Mouse (Mus musculus) intestine, embryonic 14.5 days (tissue): Measurements from ENCODE around the gene Slc27a5. TPM values are rescaled to one million over a fixed set of nuclear protein-coding genes. Genes with fewer than 3 reads are reported as not detected.
A peak's percentile ranks its signal among the peaks of the same experiment; 100 is the strongest.

Experiments
- ATAC-seq: fragments of 200-750 bp; cut with Nextera tagmentation; replicated peaks from 2 replicates; pipeline ENCODE4 v1.8.0; 2017; ENCODE audit warnings: low read depth, moderate number of reproducible peaks, moderate TSS enrichment, moderate library complexity; ENCODE audit not compliant: low FRiP score, low TSS enrichment
- DNase-seq: peaks from one replicate; pipeline ENCODE4 v3.0.0-alpha.2; 2018; ENCODE audit warnings: low spot score
- H3K27ac ChIP-seq: fragments of 300-500 bp; sonication (generic); 2 replicates; pipeline ENCODE4 v1.5.1; 2014; ENCODE audit warnings: low read depth, mild to moderate bottlenecking, control low read depth
- H3K27me3 ChIP-seq: fragments of 300-500 bp; sonication (generic); replicated peaks from 2 replicates; pipeline ENCODE4 v1.6.1; 2014; ENCODE audit warnings: low read length, control low read depth; ENCODE audit not compliant: control insufficient read depth, insufficient read depth
- H3K36me3 ChIP-seq: fragments of 300-500 bp; sonication (generic); 2 replicates; pipeline ENCODE4 v1.6.1; 2014; ENCODE audit warnings: low read length, control low read depth; ENCODE audit not compliant: control insufficient read depth, insufficient read depth
- H3K4me1 ChIP-seq: fragments of 300-500 bp; sonication (generic); replicated peaks from 2 replicates; pipeline ENCODE4 v1.6.1; 2014; ENCODE audit warnings: low read length, control low read depth, mixed read lengths; ENCODE audit not compliant: control insufficient read depth, insufficient read depth
- H3K4me2 ChIP-seq: fragments of 300-500 bp; sonication (generic); 2 replicates; pipeline ENCODE4 v1.6.1; 2014; ENCODE audit warnings: low read length
- H3K4me3 ChIP-seq: fragments of 300-500 bp; sonication (generic); 2 replicates; pipeline ENCODE4 v1.5.1; 2014; ENCODE audit warnings: low read depth, low read length, control low read depth, mixed read lengths
- H3K9ac ChIP-seq: fragments of 300-500 bp; sonication (generic); 2 replicates; pipeline ENCODE4 v1.6.1; 2014; ENCODE audit warnings: mild to moderate bottlenecking, low read length
- H3K9me3 ChIP-seq: fragments of 300-500 bp; sonication (generic); 2 replicates; pipeline ENCODE4 v1.6.1; 2016; ENCODE audit warnings: low read length, control low read depth; ENCODE audit not compliant: control insufficient read depth
- WGBS: fragments of 180-500 bp; shearing (Covaris S2); extraction: QIAGEN DNeasy Blood & Tissue Kit; methylation state at CpG from one replicate; pipeline ENCODE4 v1.1.7; 2014; 5-methylcytosine and 5-hydroxymethylcytosine counted together
- polyA plus RNA-seq: library from polyadenylated mRNA; unstranded; fragments of >200 nt; fragmentation: Nextera tagmentation; extraction: Ambion mirVana; gene quantifications from 2 replicates; pipeline ENCODE4 v1.2.1, GENCODE M21; 2014

The Slc27a5 gene
- 0.38 TPM in 1 of 2 replicates, not detected in the other for polyA plus RNA-seq

DNA sequence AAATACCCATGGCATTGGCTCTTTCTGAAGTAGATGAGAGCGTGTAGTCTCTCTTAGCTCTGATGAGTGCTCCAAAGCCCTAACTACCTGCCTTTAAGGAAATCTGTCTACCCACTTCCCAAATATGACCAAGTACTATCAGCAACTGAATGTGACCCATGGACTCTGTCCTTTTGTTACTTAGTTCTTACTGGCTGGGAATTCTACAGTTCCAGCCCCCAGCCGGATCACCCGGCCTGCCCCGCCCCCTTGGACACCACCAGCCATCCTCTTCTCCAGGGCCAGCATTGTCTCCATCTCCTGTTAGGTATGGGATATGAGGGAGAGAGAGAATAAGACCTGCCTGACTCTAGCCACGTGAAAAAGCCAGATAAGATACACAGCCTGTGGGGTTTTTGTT lies at the start of gene Slc27a5:
Gene Slc27a5, minus strand, starts transcription at position 140 of the 400 bp plus-strand sequence.
- H3K9ac ChIP-seq: no peak within 1 kb of the TSS
- no peak within 1 kb of the TSS for H3K4me2 ChIP-seq
- H3K9me3 ChIP-seq: no peaks in the 10 kb centered on the region
- no peak within 1 kb of the TSS for H3K4me3 ChIP-seq
- H3K27ac ChIP-seq: no peak within 1 kb of the TSS
- H3K27me3 ChIP-seq: no peaks in the 10 kb centered on the region
- 77% methylated on average over 5 of the region's 5 CpGs for WGBS
- no peak for ATAC-seq
- no peaks in the 10 kb centered on the region for H3K36me3 ChIP-seq
- DNase-seq: no peak
- H3K4me1 ChIP-seq: no peaks in the 10 kb centered on the region

DNA sequence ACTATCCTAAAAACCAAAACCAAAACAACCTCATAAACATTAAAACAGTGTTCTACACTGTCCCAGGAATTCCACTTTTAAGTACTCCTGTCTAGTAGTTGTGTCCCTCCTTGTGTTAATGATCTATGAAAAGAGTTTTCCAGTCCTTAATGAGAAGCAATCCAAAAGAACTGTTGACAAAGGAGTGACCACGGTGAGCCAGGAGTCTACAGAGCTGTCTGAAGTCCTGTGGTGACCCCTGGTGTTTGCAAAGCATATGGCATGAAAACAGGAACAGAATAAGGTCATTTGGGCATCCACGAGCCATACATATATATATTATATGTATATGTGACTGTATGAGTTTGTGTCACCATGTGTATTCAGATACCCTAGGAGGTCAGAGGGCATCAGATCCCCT lies 48.1 kb upstream of the Slc27a5 start:
- peaks cover 7% of the 10 kb centered on the region; the same call in 1 of the 2 replicates for H3K4me1 ChIP-seq
- no peak overlapping the region for H3K27ac ChIP-seq
- H3K4me2 ChIP-seq: no peak overlapping the region
- 9% methylated on average over 2 of the region's 2 CpGs for whole genome bisulfite sequencing
- no peaks in the 10 kb centered on the region for H3K36me3 ChIP-seq
- no peak overlapping the region for H3K4me3 ChIP-seq
- H3K9me3 ChIP-seq: peaks cover 6% of the 10 kb centered on the region; the same call in 1 of the 2 replicates
- peak; percentile 80 for DNase-seq
- ATAC-seq: peak; percentile 44; the same call in 1 of the 2 replicates
- H3K27me3 ChIP-seq: peaks cover 42% of the 10 kb centered on the region
- no peak overlapping the region for H3K9ac ChIP-seq

DNA sequence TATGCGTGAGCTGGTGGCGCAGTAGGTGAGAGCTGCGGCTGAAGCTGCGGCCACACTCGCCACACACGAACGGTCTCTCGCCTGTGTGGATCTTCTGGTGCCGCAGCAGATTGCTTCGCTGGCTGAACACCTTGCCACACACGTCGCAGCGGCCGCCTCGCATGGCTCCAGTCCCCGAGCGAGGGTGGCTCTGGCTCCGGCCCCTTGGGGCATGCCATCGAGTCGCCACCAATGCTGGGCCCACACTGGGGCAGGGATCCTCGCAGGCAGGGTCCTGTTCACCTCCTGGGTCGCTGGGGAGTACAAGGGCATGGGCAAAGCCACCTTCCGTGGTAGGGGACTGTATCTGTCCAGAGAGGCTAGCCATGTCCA lies 46.2 kb upstream of the Slc27a5 start:
- 5% methylated on average over 23 of the region's 23 CpGs for WGBS
- Histone ChIP-seq H3K36me3 (no peaks in the 10 kb centered on the region), H3K27ac (no peak overlapping the region), H3K4me2 (peak overlapping the region; percentile 92), H3K27me3 (peaks cover 42% of the 10 kb centered on the region), H3K4me1 (peaks cover 8% of the 10 kb centered on the region), H3K4me3 (peak overlapping the region; percentile 49), H3K9me3 (peaks cover 6% of the 10 kb centered on the region; the same call in 1 of the 2 replicates), H3K9ac (peak overlapping the region; percentile 56)
- no peak for DNase-seq
- ATAC-seq: no peak

DNA sequence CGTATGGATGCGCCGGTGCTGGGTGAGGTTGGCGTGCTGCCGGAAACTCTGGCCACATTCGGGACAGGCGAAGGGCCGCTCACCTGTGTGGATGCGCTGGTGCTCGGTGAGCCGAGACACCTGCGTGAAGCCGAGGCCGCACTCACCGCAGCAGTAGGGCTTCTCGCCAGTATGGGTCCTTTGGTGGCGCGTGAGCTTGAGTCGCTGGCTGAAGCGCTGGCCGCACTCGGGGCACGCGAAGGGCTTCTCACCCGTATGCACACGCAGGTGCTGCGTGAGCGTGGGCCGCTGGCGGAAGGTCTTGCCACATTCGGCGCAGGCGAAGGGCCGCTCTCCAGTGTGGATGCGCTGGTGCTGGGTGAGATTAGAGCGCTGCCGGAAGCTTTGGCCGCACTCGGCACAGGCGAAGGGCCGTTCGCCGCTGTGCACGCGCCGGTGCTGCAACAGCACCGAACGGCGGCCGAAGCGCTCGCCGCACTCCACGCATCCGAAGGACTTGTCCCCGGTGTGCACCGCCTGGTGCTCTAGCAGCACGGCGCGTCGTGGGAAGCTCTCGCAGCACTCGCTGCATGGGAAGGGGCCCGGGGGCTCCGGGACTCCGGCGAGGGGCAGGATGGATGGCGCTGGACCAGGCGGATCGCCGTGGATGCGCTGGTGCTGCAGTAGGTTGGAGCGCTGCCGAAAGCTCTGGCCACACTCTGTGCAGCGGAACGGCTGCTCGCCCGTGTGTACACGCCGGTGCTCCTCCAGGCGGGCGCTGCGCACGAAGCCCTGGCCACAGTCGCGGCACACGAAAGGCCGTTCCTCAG lies 45.7 kb upstream of the Slc27a5 start:
- no peaks in the 10 kb centered on the region for H3K36me3 ChIP-seq
- peaks cover 6% of the 10 kb centered on the region; the same call in 1 of the 2 replicates for H3K9me3 ChIP-seq
- WGBS: 4% methylated on average over 86 of the region's 88 CpGs
- peaks cover 14% of the 10 kb centered on the region for H3K4me1 ChIP-seq
- peak overlapping the region; percentile 92 for H3K4me2 ChIP-seq
- 0 out of 2 replicates have a peak, but pooled peaks have one; percentile 13 for ATAC-seq
- peaks cover 42% of the 10 kb centered on the region for H3K27me3 ChIP-seq
- DNase-seq: peak; percentile 76
- H3K27ac ChIP-seq: no peak overlapping the region
- H3K9ac ChIP-seq: peak overlapping the region; percentile 56
- peak overlapping the region; percentile 49 for H3K4me3 ChIP-seq

DNA sequence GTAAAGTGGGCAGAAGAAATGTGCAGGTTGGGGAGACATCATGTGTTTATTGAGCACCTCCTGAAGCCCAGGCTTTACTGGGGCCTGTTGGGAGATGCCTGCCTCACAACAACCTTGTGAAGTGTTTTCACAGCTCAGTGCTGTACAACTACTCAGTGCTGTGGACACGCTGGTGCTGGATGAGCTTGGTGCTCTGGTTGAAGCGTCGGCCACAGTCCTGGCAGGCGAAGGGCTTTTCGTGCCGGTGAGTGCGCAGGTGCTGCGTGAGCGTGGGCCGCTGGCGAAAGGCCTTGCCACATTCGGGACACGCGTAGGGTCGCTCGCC lies 45.1 kb upstream of the Slc27a5 start:
- Histone ChIP-seq H3K36me3 (no peaks in the 10 kb centered on the region), H3K4me2 (peak overlapping the region; percentile 92), H3K27me3 (peaks cover 42% of the 10 kb centered on the region), H3K27ac (no peak overlapping the region), H3K4me3 (peak overlapping the region; percentile 49), H3K9me3 (peaks cover 6% of the 10 kb centered on the region; the same call in 1 of the 2 replicates), H3K9ac (no peak overlapping the region), H3K4me1 (peaks cover 15% of the 10 kb centered on the region)
- DNase-seq (peak; percentile 51), ATAC-seq (no peak)
- 38% methylated on average over 16 of the region's 16 CpGs for WGBS

DNA sequence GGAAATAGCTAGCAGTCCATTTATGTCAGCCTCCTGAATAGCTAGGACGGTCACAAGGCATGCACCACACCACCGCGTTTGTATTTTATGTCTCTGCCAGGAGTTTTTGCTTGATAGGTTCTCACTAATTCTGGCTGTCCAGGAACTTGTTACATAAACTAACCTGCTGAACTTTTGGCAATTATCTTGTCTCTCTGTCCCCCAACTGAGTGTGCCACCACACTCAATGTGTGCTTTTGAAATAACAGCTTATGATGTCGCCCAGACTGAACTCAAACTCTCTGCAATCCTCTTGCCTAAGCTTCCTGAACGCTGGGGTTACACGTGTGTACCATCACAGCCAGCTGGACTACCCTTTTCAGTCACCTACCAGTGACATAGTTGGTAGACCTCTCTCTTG lies 44.5 kb upstream of the Slc27a5 start:
- Histone ChIP-seq H3K4me1 (peaks cover 15% of the 10 kb centered on the region), H3K4me2 (no peak overlapping the region), H3K9me3 (peaks cover 6% of the 10 kb centered on the region; the same call in 1 of the 2 replicates), H3K27ac (no peak overlapping the region), H3K4me3 (no peak overlapping the region), H3K9ac (no peak overlapping the region), H3K36me3 (no peaks in the 10 kb centered on the region), H3K27me3 (peaks cover 42% of the 10 kb centered on the region)
- ATAC-seq (no peak), DNase-seq (peak; percentile 47)
- 74% methylated on average over 6 of the region's 6 CpGs for WGBS

DNA sequence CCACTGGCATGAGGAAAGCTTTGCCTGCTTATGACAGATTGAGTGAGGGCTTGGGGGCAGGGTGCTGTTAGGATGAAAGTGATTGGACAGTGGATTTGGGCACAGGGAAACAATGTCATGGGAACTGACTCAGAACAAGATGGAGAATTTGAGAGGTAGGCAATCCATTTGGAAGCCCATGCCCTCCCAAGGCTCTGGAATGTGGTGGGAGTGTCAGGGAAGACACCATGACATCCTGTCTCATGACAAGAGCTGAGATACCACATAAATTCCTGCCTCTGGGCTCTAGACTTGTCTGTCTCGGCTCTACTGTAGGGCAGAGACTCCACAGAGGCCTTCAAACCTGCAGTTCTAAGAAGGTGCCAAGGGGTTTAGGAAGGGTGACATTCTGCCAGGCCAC lies 43.3 kb upstream of the Slc27a5 start:
- Histone ChIP-seq H3K36me3 (peaks cover 4% of the 10 kb centered on the region), H3K27ac (no peak overlapping the region), H3K4me3 (no peak overlapping the region), H3K4me1 (peaks cover 21% of the 10 kb centered on the region), H3K4me2 (no peak overlapping the region), H3K9me3 (peaks cover 6% of the 10 kb centered on the region; the same call in 1 of the 2 replicates), H3K27me3 (peaks cover 42% of the 10 kb centered on the region), H3K9ac (no peak overlapping the region)
- whole genome bisulfite sequencing: 71% methylated on average over 1 of the region's 1 CpGs
- DNase-seq (no peak), ATAC-seq (no peak)

DNA sequence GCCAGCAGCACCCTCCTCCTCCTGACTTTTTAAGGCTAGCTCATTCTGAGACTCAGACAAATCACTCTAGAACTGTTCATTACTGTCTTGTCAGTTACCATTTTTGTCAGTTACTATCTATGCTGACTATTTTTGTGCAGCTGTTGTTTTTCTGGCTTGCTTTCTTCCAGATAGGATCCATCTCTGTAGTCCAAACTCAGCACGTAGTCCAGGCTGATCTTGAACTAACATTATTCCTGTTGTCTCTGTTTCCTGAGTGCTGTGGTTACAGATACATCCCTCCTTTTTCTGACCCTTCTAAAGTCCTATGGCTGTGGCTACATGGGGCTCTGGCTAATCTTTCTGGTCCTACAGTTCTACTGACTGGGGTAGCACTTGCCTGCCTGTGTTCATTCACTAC lies 41.2 kb upstream of the Slc27a5 start:
- DNase-seq: no peak
- ATAC-seq: no peak
- H3K27me3 ChIP-seq: peaks cover 28% of the 10 kb centered on the region
- H3K27ac ChIP-seq: peak overlapping the region; percentile 100
- H3K9ac ChIP-seq: peak overlapping the region; percentile 94
- H3K36me3 ChIP-seq: peaks cover 16% of the 10 kb centered on the region
- H3K9me3 ChIP-seq: peaks cover 6% of the 10 kb centered on the region; the same call in 1 of the 2 replicates
- peak overlapping the region; percentile 72 for H3K4me2 ChIP-seq
- H3K4me1 ChIP-seq: peaks cover 24% of the 10 kb centered on the region
- 86% methylated on average over 1 of the region's 1 CpGs for WGBS
- H3K4me3 ChIP-seq: peak overlapping the region; percentile 61
